Mouse (Mus musculus): ENCODE measurements around the gene Smarcc1.
A peak's percentile ranks its signal among the peaks of the same experiment; 100 is the strongest.
"Not testable (repeated sequence)": the region's sequence is repeated elsewhere in the genome, so short reads cannot be mapped to it uniquely, and the experiment has no call there.

The Smarcc1 gene

DNA sequence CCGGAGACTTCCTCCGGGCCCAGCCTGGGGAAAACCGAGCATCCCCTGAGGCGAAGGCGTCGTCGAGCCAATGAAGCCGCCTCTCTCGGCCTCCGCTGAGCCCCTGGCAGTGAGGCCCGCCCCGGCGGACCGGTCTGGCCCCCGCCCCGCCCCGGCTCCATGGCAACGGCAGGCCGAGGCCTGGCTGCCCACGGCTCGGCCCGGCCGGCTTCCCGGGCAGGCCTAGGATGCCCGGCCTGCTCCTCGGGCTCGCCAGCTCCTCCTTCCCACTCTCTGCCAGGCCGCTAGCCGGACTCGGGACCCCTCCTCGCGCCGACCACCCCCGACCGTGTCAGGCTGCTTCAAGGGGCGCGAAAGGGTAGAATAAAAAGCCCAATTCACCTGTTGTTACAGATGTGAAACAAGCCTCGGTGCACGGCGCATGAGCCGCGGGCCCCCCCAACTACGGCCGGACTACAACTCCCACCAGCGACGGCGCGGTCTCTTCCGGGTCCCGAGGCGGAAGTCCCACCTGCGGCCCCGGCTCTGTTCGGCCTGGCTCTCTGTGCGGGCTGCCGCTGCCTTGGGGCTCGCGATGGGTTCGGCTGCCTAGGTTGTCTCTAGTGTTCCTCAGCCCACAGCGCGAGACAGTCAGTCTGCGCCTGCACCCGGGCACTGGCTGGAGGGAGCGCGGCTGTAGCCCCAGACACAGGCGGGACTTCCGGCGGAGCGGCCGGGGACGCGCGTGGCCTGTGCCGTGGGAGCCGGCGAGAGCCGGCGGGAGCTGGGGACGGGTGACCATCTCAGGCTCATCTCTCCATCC lies at the start of gene Smarcc1:
Gene Smarcc1, plus strand, starts transcription at position 732 of the 802 bp plus-strand sequence.
- DNase-seq: peak; percentile 87 to 92

DNA sequence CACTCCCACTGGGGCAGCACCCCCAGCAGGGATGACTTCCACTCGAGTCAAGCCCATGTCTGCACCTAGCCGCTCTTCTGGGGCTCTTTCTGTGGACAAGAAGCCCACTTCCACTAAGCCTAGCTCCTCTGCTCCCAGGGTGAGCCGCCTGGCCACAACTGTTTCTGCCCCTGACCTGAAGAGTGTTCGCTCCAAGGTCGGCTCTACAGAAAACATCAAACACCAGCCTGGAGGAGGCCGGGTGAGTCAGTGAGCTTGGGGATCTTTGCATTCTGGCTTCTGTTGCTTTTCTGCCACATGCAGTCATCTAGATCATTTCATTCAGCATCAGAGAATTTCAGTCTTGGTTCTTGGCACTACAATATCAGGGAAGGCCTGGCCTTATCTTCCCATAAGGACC lies 48.8 kb upstream of the Smarcc1 start:
- DNase-seq: no peak

DNA sequence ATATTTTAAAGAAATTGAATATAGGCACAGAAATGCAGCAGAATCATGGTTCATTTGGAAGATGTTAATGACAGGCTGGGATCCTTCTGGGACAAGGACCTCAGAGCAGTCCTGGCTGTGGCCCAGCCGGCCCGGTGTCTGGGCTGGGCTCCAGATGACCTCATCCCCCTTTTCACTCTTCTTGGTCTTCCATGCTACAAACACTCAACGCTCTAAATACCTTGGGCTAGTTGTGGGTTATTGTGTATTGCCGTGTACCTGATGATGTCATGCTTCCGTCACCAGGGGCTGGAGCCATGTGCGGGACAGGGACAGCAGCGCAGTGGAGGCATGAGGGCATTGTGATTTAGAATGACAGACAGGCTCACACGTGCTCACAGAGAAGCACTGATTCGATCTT lies 47.1 kb upstream of the Smarcc1 start:
- peak; percentile 76 to 84 for DNase-seq

DNA sequence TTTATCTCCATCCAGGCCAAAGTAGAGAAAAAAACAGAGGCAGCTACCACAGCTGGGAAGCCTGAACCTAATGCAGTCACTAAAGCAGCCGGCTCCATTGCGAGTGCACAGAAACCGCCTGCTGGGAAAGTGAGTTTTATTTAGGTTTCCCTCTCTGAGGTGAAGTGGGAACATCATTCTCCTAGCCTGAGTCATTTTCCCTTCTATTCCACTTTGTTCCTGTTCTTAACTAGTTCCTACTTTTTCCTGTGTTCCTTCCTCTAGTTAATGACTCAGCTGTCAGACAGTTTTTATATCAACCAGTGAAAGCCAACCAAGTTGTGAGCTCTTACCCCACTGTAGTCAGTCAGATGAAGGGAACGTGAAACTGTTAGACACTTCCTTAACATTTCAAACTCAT lies 46.5 kb upstream of the Smarcc1 start:
- no peak for DNase-seq

DNA sequence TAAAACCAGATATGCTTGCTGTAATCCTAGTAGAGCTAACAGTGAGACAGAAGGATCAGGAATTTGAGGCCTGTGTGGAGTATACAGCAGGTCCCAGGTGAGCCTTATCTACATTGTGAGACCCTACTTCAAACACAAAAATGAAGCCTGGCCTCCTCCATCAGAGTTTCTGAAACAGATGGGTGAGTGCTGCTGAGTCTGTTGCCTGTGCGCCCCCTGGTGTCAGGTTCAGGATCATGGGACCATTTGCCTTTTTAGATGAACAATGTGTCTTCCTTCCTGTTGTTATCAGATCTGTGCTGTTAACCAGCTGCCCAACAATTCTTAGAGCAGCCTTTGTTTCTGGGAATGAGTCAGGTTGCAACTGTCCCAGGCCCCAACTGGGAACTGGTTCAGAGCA lies 45.7 kb upstream of the Smarcc1 start:
- DNase-seq: peak; percentile 90 to 93

DNA sequence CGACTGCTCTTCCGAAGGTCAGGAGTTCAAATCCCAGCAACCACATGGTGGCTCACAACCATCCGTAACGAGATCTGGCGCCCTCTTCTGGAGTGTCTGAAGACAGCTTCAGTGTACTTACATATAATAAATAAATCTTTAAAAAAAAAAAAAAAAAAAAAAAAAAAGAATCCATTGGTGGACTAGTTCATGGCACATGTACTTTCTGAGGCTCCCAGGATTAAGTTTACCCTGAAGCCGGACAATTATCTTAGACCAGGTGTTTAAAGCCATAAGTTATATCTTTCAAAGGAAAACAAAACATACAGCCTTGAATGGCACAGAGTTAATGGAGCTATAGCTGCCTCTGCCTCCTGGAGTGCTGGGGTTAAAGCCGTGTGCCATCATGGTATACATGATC lies 41.0 kb upstream of the Smarcc1 start:
- not testable (repeated sequence) for DNase-seq

DNA sequence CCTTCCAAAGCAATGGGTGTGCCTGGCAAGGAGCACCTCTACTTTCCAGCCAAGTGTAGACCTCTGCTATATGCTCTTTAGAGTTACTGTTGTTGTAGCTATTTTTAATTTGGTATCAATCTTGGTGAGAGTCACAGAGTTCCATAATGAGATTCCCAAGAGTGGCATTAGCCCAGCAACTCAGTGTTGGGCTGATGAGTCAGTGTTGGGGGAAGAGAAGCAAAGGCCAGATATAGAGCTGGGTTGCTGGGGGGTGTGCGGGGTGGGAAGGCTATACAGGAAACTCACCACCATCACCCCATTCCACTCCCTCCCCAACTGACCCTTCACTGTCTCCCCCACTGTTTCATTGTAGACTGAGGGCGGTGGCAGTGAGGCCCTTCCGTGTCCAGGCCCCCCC lies 36.4 kb upstream of the Smarcc1 start:
- peak in 1 of 2 experiments; percentile 24 for DNase-seq

DNA sequence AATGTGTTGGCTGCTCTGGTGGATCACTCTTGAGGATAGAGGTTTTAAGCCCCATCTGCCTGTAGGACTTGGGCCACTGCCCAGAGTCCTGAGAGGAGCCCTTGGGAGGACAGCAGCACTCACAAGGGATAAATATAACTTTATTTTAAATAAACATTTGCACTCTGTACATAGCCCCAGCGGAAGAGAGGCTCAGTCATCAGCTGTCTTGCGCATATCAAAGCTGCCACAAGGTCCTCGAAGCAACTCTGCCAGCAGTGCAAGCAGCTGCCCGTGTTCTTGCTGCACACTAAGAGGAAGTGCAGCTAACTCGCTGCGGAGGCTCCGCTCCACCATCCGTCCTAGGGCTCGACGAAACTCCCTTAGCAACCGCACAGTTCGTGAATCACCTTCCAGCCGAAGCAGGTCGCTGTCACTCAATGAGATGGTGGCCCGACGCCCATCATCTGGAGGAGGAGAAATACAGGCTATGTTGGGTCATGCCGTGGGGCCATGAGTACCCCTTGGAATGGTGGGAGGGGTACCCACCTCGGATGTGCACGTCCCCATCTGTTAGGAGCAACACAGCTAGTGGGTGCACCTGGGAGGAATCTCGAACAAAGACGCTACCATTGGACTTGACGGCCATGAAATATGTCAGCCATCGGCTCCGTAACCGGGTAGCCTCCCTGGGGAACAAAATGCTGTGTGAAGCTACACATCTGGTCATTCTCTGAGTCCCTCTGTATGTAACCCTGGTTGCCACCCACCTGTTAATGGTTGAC lies 33.1 kb upstream of the Smarcc1 start:
- DNase-seq: peak in 1 of 2 experiments; percentile 36

DNA sequence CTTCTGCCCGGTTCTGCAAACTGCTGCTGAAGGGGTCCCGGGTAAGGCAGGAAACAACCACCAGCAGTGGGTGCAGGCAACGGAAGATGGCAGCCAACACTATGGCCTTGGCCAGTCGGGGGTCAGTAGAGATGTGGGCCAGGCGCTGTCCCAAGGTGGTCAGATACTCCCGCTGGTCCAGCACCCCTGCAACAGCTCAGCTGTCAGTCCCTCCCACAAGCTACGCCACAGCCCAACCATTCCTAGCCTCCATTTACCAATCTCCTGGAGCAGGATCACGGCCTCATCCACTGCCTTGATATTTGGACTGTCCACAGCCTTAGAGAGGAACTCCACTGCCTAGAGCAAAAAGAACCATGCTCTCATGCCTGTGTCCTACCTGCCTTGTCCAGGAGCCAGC lies 31.8 kb upstream of the Smarcc1 start:
- peak in 1 of 2 experiments; percentile 13 for DNase-seq

DNA sequence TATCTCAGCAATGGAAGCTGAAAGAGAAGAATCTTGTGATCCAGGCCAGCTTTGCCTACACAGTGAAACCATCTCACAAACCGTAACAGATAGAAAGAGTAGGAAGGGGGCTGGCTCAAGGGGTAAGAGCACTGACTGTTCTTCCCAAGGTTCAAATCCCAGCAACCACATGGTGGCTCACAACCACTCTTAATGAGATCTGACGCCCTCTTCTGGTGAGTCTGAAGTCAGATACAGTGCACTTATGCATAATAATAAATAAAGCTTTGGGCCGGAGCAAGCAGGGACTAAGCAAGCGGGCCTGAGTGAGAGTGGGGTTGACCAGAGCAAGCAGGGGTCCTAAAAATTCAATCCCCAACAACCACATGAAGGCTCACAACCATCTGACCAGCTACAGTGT lies 24.2 kb upstream of the Smarcc1 start:
- DNase-seq: peak in 1 of 2 experiments; percentile 33

DNA sequence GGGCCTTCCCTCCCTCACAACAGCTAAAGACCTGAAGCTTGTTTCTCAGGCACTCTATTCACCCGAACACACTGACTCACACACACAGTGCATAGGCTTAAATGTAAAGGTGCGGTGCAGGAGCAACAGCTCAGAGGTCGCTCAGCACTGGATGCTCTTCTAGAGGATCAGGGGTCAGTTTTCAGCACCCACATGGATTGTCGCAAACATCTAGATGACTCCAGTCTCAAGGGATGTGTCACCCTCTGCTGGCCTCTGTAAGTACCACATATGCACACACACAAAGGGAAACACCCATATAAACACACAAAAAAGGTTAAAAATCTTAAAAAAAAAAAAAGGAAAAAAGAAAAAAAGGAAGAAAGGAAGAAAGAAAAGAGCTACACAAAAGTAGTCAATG lies 22.7 kb upstream of the Smarcc1 start:
- DNase-seq: no peak

DNA sequence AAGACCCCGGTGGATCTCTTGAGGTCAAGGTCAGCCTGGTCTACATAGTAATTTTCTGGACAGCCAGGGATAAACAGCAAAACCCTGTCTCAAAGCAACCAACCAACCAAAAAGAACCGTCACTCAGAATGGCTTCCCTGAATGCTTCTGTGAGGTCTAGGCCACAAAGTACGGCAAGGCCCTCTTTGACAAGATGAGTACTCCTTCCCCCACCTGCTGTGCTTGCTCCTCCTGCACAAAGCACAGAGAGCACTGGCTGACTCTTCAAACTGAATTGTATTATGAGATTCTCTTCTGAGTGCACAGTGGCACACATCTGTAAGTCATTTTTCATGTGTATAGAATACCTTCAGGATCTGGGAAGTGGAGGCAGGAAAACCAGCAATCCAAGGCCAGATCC lies 19.7 kb upstream of the Smarcc1 start:
- DNase-seq: no peak

DNA sequence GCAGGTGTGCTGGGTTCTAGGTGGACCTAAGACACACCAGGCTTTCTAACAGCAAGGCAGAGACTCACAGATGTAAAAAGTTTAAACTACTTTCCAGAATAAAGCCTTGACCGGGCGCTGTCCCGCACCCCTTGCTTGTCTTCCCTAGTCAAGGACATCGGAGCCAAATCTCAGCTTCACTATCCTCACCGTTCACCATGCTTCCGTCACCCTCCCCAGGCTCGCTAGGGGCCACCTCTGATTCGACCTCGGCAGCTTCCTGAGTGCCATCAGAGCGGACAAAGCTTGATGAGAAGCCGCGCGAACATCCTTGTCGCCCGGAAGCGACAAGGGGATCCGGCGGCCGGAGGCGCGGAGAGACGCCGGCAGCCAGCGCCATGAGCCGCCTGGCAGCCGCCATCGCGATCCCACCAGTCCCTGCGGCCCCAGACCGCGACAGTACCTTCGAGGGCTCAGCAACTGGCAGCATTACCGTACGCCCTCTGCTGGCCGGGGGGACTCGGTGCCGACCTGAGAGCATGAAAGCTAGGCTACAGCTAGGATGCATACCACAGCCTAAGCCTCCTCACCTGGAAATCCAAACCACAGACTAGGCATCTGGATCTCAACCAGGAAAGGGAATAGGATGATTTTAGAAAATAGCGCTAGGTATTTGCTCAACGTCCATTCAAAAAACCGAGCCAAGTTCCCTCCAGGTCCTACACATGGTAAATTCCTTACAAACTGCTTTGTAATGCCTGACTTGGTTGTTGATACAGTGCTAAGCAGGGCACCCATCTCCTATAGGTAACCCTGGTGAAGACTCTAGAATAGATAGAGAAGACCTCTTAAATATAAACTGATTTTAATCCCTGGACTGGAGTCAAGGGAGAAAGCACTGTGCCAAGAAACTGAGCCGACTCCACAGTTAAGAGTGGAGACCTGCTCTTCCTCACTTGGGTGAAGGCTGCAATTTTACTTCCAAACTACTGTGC lies 16.6 kb upstream of the Smarcc1 start:
- peak; percentile 98 for DNase-seq

DNA sequence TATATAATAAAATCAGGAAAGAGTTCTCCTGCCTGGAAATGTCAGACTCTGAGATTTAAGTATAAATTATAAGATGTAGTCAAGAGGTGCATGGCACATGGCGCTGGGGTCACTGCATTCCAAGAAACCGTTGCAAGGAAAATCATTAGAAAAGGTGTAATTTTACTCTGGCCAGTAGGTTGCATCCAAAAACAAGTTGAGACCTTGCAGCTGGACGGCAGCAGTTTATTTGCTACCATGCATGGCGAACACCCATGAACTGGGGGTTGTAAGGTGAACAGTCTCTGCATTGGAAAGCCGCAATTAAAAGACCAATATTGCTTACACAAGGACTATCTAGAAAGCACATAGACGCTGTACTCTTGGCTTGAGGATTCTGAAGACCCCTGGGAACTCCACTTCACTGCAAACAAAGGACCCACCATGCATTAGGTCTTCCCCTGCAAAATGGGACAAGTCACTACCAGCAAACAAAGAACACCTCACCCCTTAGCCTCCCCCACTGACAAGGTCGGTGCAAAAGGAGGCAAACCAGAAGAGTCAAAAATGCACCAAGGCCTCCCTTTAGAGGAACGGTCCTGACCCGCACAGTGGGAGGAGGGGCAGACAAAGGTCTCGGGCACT lies 1.0 kb upstream of the Smarcc1 start:
- no peak for DNase-seq

DNA sequence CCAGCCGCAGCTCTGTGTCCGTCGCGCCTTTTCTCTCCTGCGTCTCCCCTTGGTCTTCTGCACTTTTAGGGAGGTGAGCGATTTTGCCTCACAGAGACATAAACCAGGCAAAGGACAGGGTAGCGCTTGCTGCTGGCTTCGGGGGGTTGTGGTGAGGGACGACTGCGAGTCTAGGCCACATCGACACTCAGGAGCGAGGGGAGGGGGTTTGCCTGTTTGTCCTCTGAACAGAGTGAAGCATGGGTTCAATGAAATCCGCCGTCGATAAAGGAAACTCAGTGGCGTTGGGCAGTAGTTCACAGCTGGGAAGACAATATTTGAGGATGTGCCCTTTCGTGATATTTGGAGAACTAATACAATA lies 251 bp downstream of the Smarcc1 start, which contains the start of gene Dhx30:
Gene Dhx30, minus strand, starts transcription at position 52 of the 361 bp plus-strand sequence.
- DNase-seq: no peak

DNA sequence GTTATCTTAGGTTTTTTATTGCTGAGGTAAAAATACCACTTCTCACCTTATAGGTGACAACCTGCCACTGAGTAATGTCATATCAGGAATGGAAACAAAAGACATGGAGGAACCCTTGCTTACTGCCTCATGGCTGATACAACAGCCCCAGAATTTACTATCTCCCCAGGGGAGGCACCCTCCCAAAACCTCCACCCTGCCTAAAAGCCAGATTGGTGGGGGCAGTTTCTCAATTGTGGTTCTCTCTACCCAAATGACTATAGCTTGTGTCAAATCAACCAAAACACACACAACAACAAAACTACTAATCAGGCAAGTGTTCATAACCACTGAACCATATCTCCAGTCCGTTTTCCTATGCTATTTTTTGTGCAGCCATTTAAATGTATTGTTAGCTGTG lies 741 bp downstream of the Smarcc1 start:
- DNase-seq: no peak

DNA sequence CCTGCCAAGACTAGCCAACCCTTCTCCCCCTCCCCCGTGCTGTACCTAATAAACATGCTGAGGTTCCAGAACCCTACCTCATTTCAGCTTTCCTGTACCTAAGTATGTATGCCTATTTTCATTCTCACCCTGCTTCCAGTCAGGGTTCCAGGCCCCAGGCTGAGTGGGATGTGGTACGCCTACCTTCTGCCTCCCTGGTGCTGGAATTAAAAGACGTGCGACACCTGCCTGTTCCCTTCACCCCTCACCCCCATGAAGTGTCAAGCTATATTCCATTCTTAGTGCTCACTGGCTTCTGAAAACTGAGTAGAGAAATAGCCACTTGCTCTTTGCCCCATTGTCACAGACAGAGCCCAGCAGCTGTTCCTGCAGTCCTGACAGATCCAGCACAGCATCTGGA lies 3.9 kb downstream of the Smarcc1 start:
- no peak for DNase-seq

DNA sequence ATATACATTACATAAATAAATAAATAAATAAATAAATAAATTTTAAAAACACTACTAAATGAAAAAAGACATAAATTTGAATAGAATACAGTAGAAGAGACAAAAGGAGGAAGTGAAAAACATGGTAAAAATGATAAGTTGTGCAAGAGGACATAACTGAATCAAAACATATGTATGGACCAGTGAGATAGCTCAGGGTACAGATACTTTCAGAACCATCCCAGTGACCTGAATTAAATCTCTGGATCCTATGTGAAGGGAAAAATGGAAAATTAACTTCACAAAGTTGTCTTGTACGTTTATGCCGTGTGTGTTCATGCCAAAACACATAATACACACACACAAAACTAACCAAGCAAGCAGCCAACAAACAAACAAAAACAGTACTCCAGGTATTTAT lies 5.8 kb downstream of the Smarcc1 start:
- no peak for DNase-seq

DNA sequence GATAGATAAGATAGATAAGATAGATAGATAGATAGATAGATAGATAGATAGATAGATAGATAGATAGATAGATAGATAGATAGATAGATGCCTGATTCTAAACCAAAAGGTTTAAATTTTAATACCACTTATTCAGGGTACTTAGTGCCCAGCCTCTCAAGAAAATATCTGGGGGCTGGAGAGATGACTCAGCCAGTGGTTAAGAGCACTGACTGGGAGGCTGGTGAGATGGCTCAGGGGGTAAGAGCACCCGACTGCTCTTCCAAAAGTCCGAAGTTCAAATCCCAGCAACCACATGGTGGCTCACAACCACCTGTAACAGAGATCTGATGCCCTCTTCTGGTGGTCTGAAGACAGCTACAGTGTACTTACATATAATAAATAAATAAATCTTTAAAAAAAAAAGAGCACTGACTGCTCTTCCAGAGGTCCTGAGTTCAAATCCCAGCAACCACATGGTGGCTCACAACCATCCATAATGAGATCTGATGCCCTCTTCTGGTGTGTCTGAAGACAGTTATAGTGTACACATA lies 6.6 kb downstream of the Smarcc1 start:
- not testable (repeated sequence) for DNase-seq

DNA sequence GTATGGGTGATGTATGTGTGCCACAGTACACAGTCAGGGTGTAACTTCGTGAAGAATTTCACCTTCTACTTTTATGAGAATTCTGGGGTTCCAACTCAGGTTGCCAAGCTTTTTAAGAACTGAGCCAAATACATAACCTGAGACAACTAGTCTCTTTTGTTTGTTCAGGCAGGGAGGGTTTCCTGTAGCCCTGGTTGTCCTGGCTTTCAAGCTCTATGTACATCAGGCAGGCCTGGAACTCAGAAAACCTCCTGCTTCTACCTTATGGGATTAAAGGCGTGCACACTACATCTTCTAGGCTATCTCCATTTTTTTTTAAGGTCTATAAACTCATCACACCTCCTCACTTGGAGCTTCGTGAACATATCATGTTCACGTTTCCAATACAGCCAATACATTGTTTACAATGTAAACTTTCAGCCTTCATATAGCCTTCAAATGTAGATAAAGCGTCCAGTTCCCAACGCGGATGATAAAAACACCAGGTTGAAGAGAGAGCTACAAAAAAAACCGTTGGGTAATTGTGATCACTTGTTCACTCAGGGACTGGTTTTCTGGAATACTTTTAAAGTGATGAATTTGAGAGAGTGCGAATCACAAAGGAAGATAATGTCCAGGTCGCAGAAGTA lies 13.5 kb downstream of the Smarcc1 start:
- no peak for DNase-seq

DNA sequence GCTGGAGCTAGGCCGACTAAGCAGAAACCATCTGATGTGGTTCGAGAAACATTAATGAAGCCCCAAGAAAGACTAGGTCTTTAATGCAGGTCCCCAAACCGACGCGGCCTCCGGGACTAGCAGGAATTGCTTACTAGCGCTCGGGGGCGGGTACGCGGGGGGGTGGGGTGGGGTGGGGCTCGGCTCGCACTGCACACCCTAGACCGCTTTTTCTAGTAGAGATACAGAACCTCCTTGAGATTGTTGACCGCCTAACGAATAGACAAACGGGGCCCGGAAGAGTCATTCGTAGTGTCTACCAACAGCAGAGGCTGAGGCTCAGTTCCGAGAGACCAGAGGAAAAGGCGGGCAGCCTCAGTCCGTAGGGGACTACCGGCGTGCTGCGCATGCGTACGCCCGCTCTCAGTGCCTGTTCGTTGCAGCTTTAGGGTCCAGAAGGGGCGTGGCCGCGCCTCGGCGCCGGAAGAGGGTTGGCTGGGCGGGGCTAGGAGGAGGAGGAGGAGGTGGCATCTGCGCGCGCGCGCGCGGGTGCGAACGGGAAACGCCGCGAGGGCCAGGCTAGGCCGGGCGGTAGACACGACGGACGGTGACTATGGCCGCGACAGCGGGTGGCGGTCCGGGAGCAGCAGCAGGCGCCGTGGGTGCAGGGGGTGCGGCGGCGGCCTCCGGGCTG lies 14.2 kb downstream of the Smarcc1 start:
- peak; percentile 100 for DNase-seq

Measured in cerebellum, postnatal 14 days (tissue).